Mouse (Mus musculus): ENCODE data around the gene Tulp1. TPM values are rescaled to one million over a fixed set of nuclear protein-coding genes. Genes with fewer than 3 reads are reported as not detected.

Gene Tulp1
- polyA plus RNA-seq, 1 experiment from 2014 or later = 3.3 TPM

GRCm38 (mm10) chr17:28323786-28324185 lies 41.2 kb downstream of the Tulp1 start:
- Histone ChIP-seq H3K36me3 (ENCODE audit: control insufficient read depth, insufficient read depth, low read length) (0 out of 2 replicates have a peak, but pooled peaks cover 3% of the 10 kb centered on the region), H3K9me3 (ENCODE audit: control insufficient read depth, low read length) (no peaks in the 10 kb centered on the region), H3K4me2 (ENCODE audit: low read depth) (no peak overlapping the region), H3K27me3 (ENCODE audit: control insufficient read depth, insufficient read depth, low read length) (no peaks in the 10 kb centered on the region), H3K9ac (ENCODE audit: low read length) (no peak overlapping the region), H3K4me3 (ENCODE audit: low read depth, low read length) (no peak overlapping the region), H3K4me1 (ENCODE audit: control insufficient read depth, insufficient read depth, low read length) (peaks cover 6% of the 10 kb centered on the region), H3K27ac (ENCODE audit: low read depth, low read length) (no peak overlapping the region)
- no peak for DNase-seq (ENCODE audit: low spot score)
- no peak for ATAC-seq (ENCODE audit: insufficient read depth, low FRiP score, low TSS enrichment)
- WGBS = 90% methylated on average over 8 of the region's 8 CpGs

GRCm38 (mm10) chr17:28321700-28322099 lies 43.3 kb downstream of the Tulp1 start:
- WGBS = 98% methylated on average over 4 of the region's 4 CpGs
- DNase-seq (ENCODE audit: low spot score) (no peak), ATAC-seq (ENCODE audit: insufficient read depth, low FRiP score, low TSS enrichment) (no peak)
- H3K27ac ChIP-seq (ENCODE audit: low read depth, low read length) = no peak overlapping the region
- peaks cover 6% of the 10 kb centered on the region; the same call in 1 of the 2 replicates for H3K36me3 ChIP-seq (ENCODE audit: control insufficient read depth, insufficient read depth, low read length)
- H3K27me3 ChIP-seq (ENCODE audit: control insufficient read depth, insufficient read depth, low read length) = no peaks in the 10 kb centered on the region
- H3K4me3 ChIP-seq (ENCODE audit: low read depth, low read length) = no peak overlapping the region
- no peaks in the 10 kb centered on the region for H3K4me1 ChIP-seq (ENCODE audit: control insufficient read depth, insufficient read depth, low read length)
- H3K4me2 ChIP-seq (ENCODE audit: low read depth) = no peak overlapping the region
- H3K9ac ChIP-seq (ENCODE audit: low read length) = no peak overlapping the region
- H3K9me3 ChIP-seq (ENCODE audit: control insufficient read depth, low read length) = no peaks in the 10 kb centered on the region

GRCm38 (mm10) chr17:28317725-28318124 lies 47.3 kb downstream of the Tulp1 start:
- no peak overlapping the region for H3K9ac ChIP-seq (ENCODE audit: low read length)
- H3K36me3 ChIP-seq (ENCODE audit: control insufficient read depth, insufficient read depth, low read length) = peaks cover 4% of the 10 kb centered on the region
- no peak overlapping the region for H3K4me2 ChIP-seq (ENCODE audit: low read depth)
- H3K4me1 ChIP-seq (ENCODE audit: control insufficient read depth, insufficient read depth, low read length) = no peaks in the 10 kb centered on the region; the same call in 1 of the 2 replicates
- no peaks in the 10 kb centered on the region for H3K9me3 ChIP-seq (ENCODE audit: control insufficient read depth, low read length)
- no peaks in the 10 kb centered on the region for H3K27me3 ChIP-seq (ENCODE audit: control insufficient read depth, insufficient read depth, low read length)
- H3K27ac ChIP-seq (ENCODE audit: low read depth, low read length) = no peak overlapping the region
- WGBS = 84% methylated on average over 9 of the region's 9 CpGs
- no peak for ATAC-seq (ENCODE audit: insufficient read depth, low FRiP score, low TSS enrichment)
- no peak for DNase-seq (ENCODE audit: low spot score)
- no peak overlapping the region for H3K4me3 ChIP-seq (ENCODE audit: low read depth, low read length)

- DNase-seq (ENCODE audit: low spot score) (no peak), ATAC-seq (ENCODE audit: insufficient read depth, low FRiP score, low TSS enrichment) (no peak)
- Histone ChIP-seq H3K4me2 (ENCODE audit: low read depth) (no peak overlapping the region), H3K4me1 (ENCODE audit: control insufficient read depth, insufficient read depth, low read length) (no peaks in the 10 kb centered on the region; the same call in 1 of the 2 replicates), H3K9ac (ENCODE audit: low read length) (no peak overlapping the region), H3K4me3 (ENCODE audit: low read depth, low read length) (no peak overlapping the region), H3K36me3 (ENCODE audit: control insufficient read depth, insufficient read depth, low read length) (peaks cover 4% of the 10 kb centered on the region), H3K9me3 (ENCODE audit: control insufficient read depth, low read length) (no peaks in the 10 kb centered on the region), H3K27me3 (ENCODE audit: control insufficient read depth, insufficient read depth, low read length) (no peaks in the 10 kb centered on the region), H3K27ac (ENCODE audit: low read depth, low read length) (no peak overlapping the region)
- 66% methylated on average over 8 of the region's 8 CpGs for WGBS
Measured at GRCm38 (mm10) chr17:28317091-28317490, 47.9 kb downstream of the Tulp1 start.

- no peaks in the 10 kb centered on the region for H3K9me3 ChIP-seq (ENCODE audit: control insufficient read depth, low read length)
- ATAC-seq (ENCODE audit: insufficient read depth, low FRiP score, low TSS enrichment) (no peak), DNase-seq (ENCODE audit: low spot score) (no peak)
- H3K9ac ChIP-seq (ENCODE audit: low read length) = no peak overlapping the region
- H3K27ac ChIP-seq (ENCODE audit: low read depth, low read length) = no peak overlapping the region
- WGBS = 89% methylated on average over 9 of the region's 9 CpGs
- H3K4me3 ChIP-seq (ENCODE audit: low read depth, low read length) = no peak overlapping the region
- H3K4me1 ChIP-seq (ENCODE audit: control insufficient read depth, insufficient read depth, low read length) = no peaks in the 10 kb centered on the region; the same call in 1 of the 2 replicates
- H3K27me3 ChIP-seq (ENCODE audit: control insufficient read depth, insufficient read depth, low read length) = no peaks in the 10 kb centered on the region
- peaks cover 4% of the 10 kb centered on the region for H3K36me3 ChIP-seq (ENCODE audit: control insufficient read depth, insufficient read depth, low read length)
- H3K4me2 ChIP-seq (ENCODE audit: low read depth) = no peak overlapping the region
Measured at GRCm38 (mm10) chr17:28316476-28316875, 48.5 kb downstream of the Tulp1 start.

GRCm38 (mm10) chr17:28315611-28316160 lies 49.3 kb downstream of the Tulp1 start:
- no peak overlapping the region for H3K4me2 ChIP-seq (ENCODE audit: low read depth)
- WGBS = 90% methylated on average over 20 of the region's 20 CpGs

GRCm38 (mm10) chr17:28313880-28314225 lies 51.2 kb downstream of the Tulp1 start:
- ATAC-seq (ENCODE audit: insufficient read depth, low FRiP score, low TSS enrichment) = peak; percentile 20; the same call in 1 of the 2 replicates

More at GRCm38 (mm10) chr17:28315611-28316160, 49.3 kb downstream of the Tulp1 start:
- no peak for ATAC-seq (ENCODE audit: insufficient read depth, low FRiP score, low TSS enrichment)
- Histone ChIP-seq H3K36me3 (ENCODE audit: control insufficient read depth, insufficient read depth, low read length) (peaks cover 2% of the 10 kb centered on the region), H3K9me3 (ENCODE audit: control insufficient read depth, low read length) (no peaks in the 10 kb centered on the region), H3K27ac (ENCODE audit: low read depth, low read length) (no peak overlapping the region), H3K9ac (ENCODE audit: low read length) (no peak overlapping the region), H3K27me3 (ENCODE audit: control insufficient read depth, insufficient read depth, low read length) (no peaks in the 10 kb centered on the region), H3K4me3 (ENCODE audit: low read depth, low read length) (no peak overlapping the region), H3K4me1 (ENCODE audit: control insufficient read depth, insufficient read depth, low read length) (no peaks in the 10 kb centered on the region; the same call in 1 of the 2 replicates)
- DNase-seq (ENCODE audit: low spot score) = no peak

GRCm38 (mm10) chr17:28313212-28313879 lies 51.7 kb downstream of the Tulp1 start, which contains the start of gene Fance:
Fance (plus strand) TSS chr17:28313519.
- Histone ChIP-seq H3K4me1 (ENCODE audit: control insufficient read depth, insufficient read depth, low read length) (peaks cover 4% of the 10 kb centered on the region; the same call in 1 of the 2 replicates), H3K36me3 (ENCODE audit: control insufficient read depth, insufficient read depth, low read length) (peaks cover 2% of the 10 kb centered on the region), H3K27ac (ENCODE audit: low read depth, low read length) (peak within 1 kb of the TSS; percentile 75), H3K4me3 (ENCODE audit: low read depth, low read length) (peak within 1 kb of the TSS; percentile 81), H3K4me2 (ENCODE audit: low read depth) (peak within 1 kb of the TSS; percentile 76), H3K9ac (ENCODE audit: low read length) (peak within 1 kb of the TSS; percentile 87), H3K27me3 (ENCODE audit: control insufficient read depth, insufficient read depth, low read length) (no peaks in the 10 kb centered on the region), H3K9me3 (ENCODE audit: control insufficient read depth, low read length) (no peaks in the 10 kb centered on the region)
- DNase-seq (ENCODE audit: low spot score) (peak; percentile 99), ATAC-seq (ENCODE audit: insufficient read depth, low FRiP score, low TSS enrichment) (peak; percentile 95)
- WGBS = under 1% methylated on average over 62 of the region's 69 CpGs

More at GRCm38 (mm10) chr17:28313880-28314225, 51.2 kb downstream of the Tulp1 start:
- Histone ChIP-seq H3K27me3 (ENCODE audit: control insufficient read depth, insufficient read depth, low read length) (no peaks in the 10 kb centered on the region), H3K4me1 (ENCODE audit: control insufficient read depth, insufficient read depth, low read length) (no peaks in the 10 kb centered on the region; the same call in 1 of the 2 replicates), H3K27ac (ENCODE audit: low read depth, low read length) (peak overlapping the region; percentile 75), H3K36me3 (ENCODE audit: control insufficient read depth, insufficient read depth, low read length) (peaks cover 2% of the 10 kb centered on the region), H3K4me3 (ENCODE audit: low read depth, low read length) (peak overlapping the region; percentile 81), H3K9ac (ENCODE audit: low read length) (peak overlapping the region; percentile 87), H3K9me3 (ENCODE audit: control insufficient read depth, low read length) (no peaks in the 10 kb centered on the region), H3K4me2 (ENCODE audit: low read depth) (peak overlapping the region; percentile 76)
- WGBS = 1% methylated on average over 11 of the region's 11 CpGs
- no peak for DNase-seq (ENCODE audit: low spot score)

Data from neural tube, embryonic 11.5 days (tissue).